Mouse (Mus musculus) hindbrain, embryonic 16.5 days (tissue): ENCODE measurements around the gene Det1. TPM values are rescaled to one million over a fixed set of nuclear protein-coding genes. Genes with fewer than 3 reads are reported as not detected.

Experiments
- ATAC-seq: fragments of 200-750 bp; cut with Nextera tagmentation; 2 replicates; pipeline ENCODE4 v1.8.0; 2017; ENCODE audit warnings: moderate TSS enrichment, moderate library complexity
- H3K27ac ChIP-seq: fragments of 300-500 bp; sonication (generic); 2 replicates; pipeline ENCODE4 v1.5.1; 2014; ENCODE audit warnings: low read depth, mild to moderate bottlenecking, control low read depth, low read length, moderate library complexity
- H3K27me3 ChIP-seq: fragments of 300-500 bp; sonication (generic); replicated peaks from 2 replicates; pipeline ENCODE4 v1.6.1; 2014; ENCODE audit warnings: low read length; ENCODE audit not compliant: control insufficient read depth, insufficient read depth
- H3K36me3 ChIP-seq: fragments of 300-500 bp; sonication (generic); 2 replicates; pipeline ENCODE4 v1.6.1; 2014; ENCODE audit warnings: mild to moderate bottlenecking, low read length, moderate library complexity, mixed read lengths; ENCODE audit not compliant: control insufficient read depth, insufficient read depth
- H3K4me1 ChIP-seq: fragments of 300-500 bp; sonication (generic); 2 replicates; pipeline ENCODE4 v1.6.1; 2014; ENCODE audit warnings: low read depth, low read length; ENCODE audit not compliant: control insufficient read depth, insufficient read depth
- H3K4me2 ChIP-seq: fragments of 300-500 bp; sonication (generic); 2 replicates; pipeline ENCODE4 v1.6.1; 2014; ENCODE audit warnings: mild to moderate bottlenecking, low read length, control low read depth, moderate library complexity
- H3K4me3 ChIP-seq: fragments of 300-500 bp; sonication (generic); 2 replicates; pipeline ENCODE4 v1.5.1; 2014; ENCODE audit warnings: mild to moderate bottlenecking, low read length, control low read depth, moderate library complexity
- H3K9ac ChIP-seq: fragments of 300-500 bp; sonication (generic); 2 replicates; pipeline ENCODE4 v1.6.1; 2014; ENCODE audit warnings: low read depth, mild to moderate bottlenecking, control low read depth, low read length, moderate library complexity
- H3K9me3 ChIP-seq: fragments of 300-500 bp; sonication (generic); 2 replicates; pipeline ENCODE4 v1.6.1; 2014; ENCODE audit warnings: mild to moderate bottlenecking, low read length, moderate library complexity; ENCODE audit not compliant: control insufficient read depth
- WGBS: fragments of 180-500 bp; shearing (Covaris S2); extraction: QIAGEN DNeasy Blood & Tissue Kit; methylation state at CpG from one replicate; pipeline ENCODE4 v1.1.7; 2014; 5-methylcytosine and 5-hydroxymethylcytosine counted together
- polyA plus RNA-seq: library from polyadenylated mRNA; unstranded; fragments of >200 nt; fragmentation: Nextera tagmentation; extraction: Ambion mirVana; gene quantifications from 2 replicates; pipeline ENCODE4 v1.2.1, GENCODE M21; 2015

Det1 gene
- polyA plus RNA-seq, 1 experiment from 2014 or later, result 9.9 TPM

DNA sequence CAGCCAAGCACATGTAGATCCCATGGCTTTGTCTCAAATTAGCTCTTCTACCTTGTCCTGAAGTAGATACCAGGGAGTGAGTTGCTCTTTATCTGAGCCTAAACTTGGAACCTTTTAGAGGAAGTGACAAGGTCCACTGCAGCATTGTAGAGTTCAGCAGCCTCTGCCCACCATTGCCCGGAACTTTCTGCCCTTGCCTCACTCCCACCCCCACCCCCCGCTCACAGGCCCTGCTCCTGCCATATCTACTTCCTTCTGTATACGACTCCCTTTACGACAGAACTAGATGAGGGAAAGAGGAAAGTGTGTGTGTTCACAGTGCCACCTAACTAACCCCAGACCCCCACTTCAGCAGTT lies 17.4 kb upstream of the Det1 start:
- H3K4me2 ChIP-seq, result no peak overlapping the region
- no peak overlapping the region for H3K9ac ChIP-seq
- H3K4me1 ChIP-seq, result no peaks in the 10 kb centered on the region
- ATAC-seq, result no peak
- H3K27ac ChIP-seq, result no peak overlapping the region
- no peak overlapping the region for H3K4me3 ChIP-seq
- no peaks in the 10 kb centered on the region for H3K9me3 ChIP-seq
- H3K36me3 ChIP-seq, result no peaks in the 10 kb centered on the region
- 89% methylated on average over 4 of the region's 4 CpGs for WGBS
- no peaks in the 10 kb centered on the region for H3K27me3 ChIP-seq

DNA sequence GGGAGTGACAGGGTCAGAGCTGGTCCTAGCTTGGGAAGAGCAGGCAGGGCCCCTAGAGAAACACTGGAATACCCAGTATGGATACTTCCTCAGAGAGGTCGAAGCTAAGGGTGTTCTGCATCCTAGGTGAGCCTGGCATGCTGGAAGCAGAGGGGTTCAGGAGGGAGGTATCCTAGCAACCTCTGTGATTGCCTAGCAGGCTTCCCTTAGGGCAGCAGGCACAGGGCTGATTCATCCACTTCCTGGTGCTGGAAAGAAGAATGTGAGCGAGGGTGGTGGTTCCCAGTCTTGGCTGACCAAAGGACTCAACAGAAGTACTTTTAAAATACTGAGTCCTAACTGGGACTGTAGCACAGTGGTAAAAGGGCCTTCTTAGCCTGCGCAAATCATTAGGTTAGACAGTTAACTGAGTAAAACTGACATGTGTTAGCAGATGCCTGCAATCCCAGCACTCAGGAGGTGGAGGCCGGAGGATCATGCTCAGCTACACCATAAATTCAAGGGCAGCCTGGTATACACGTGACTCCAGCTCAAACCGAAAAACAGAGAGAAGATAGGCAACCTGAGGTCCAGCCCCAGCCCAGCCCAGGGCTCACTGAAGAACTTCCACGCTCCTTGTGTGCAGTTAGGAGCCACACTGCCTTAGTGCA lies 16.9 kb upstream of the Det1 start:
- Histone ChIP-seq H3K27ac (no peak overlapping the region), H3K4me2 (no peak overlapping the region), H3K36me3 (no peaks in the 10 kb centered on the region), H3K9ac (no peak overlapping the region), H3K4me3 (no peak overlapping the region), H3K9me3 (no peaks in the 10 kb centered on the region), H3K4me1 (no peaks in the 10 kb centered on the region), H3K27me3 (no peaks in the 10 kb centered on the region)
- ATAC-seq, result no peak
- WGBS, result 79% methylated on average over 7 of the region's 7 CpGs

DNA sequence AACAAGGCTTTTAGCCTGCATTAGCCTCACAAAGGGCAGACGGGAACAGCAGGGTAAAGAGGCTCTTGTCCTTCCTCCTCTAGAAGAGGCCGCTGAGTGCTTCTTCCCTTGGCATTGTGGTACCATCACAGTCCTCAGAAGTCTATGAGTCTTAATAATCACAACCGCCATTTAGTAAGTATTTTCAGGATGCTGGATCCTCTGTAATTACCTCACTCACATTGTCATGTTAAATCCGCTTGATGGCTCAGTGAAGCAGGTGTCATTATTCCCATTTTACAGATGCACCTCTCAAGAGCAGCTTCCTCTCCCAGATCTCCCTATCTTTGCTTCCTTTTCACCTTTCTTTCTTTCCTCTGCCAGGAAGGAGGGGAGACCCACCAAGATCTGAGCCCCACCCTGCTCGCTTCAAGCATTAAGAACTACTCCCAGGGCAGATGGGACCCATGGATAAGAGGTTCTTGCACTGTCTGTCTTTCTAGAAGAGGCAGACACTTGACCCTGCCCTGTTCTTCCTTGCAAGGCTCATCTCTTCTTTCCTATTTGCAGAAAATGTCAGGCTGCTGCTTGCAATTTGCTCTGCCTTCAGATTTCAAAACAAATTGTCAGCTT lies 8.1 kb upstream of the Det1 start:
- H3K4me1 ChIP-seq, result no peaks in the 10 kb centered on the region
- WGBS, result 66% methylated on average over 5 of the region's 5 CpGs
- no peak overlapping the region for H3K27ac ChIP-seq
- H3K36me3 ChIP-seq, result no peaks in the 10 kb centered on the region
- H3K9ac ChIP-seq, result no peak overlapping the region
- no peak overlapping the region for H3K4me3 ChIP-seq
- ATAC-seq, result no peak
- no peaks in the 10 kb centered on the region for H3K9me3 ChIP-seq
- H3K27me3 ChIP-seq, result no peaks in the 10 kb centered on the region
- no peak overlapping the region for H3K4me2 ChIP-seq

DNA sequence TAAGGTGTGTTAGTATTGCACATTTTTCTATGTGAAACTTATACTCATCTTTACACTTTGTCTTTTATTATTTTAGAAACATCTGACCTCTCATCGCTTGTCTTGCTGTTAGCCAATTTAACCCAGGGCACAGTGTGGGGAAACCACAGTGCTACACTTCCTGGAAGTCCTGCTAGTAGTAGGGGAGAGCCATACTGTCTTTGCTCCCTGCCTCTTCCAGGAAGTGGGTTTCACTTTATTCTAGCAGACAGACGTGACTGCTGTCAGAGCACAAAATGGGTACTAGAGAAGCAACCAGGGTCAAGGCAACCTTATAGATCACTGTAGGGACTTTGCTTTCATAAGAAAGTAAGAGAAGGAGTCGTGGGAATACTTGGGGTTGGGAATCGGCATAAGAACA lies 7.0 kb upstream of the Det1 start:
- no peaks in the 10 kb centered on the region for H3K36me3 ChIP-seq
- H3K9me3 ChIP-seq, result no peaks in the 10 kb centered on the region
- ATAC-seq, result no peak
- H3K4me3 ChIP-seq, result no peak overlapping the region
- H3K27ac ChIP-seq, result no peak overlapping the region
- H3K27me3 ChIP-seq, result no peaks in the 10 kb centered on the region
- H3K9ac ChIP-seq, result no peak overlapping the region
- H3K4me2 ChIP-seq, result no peak overlapping the region
- WGBS, result 72% methylated on average over 4 of the region's 4 CpGs
- no peaks in the 10 kb centered on the region for H3K4me1 ChIP-seq

DNA sequence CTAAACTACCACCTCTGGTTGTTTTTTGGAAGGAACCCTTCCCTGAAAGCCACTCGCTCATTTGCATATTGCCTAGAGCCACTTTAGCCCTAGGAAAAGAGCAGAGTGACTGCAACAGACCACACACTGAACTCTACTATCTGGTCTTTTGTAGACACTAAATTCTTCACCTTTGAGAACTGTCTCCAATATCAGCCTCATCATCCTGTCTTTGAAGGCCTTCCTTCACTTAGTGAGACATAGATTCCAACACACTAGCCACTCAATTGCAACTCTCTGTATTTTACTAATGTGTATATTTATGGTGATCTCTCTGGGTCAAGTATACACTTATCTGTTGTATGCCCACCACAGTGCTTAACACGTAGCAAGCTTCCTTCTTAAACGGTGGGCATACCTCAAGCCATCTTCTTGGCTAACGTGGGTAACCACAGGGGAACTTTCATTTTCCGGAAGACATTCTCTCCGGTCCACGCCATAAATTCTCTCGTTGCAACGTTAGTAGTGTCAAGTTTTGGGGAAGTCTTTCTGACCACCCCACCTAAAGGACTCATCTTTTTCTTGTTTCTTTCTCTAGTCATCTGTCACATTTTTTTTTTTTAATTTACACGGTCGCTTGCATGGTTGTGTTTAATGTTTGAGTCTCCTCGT lies 872 bp downstream of the Det1 start:
- H3K27ac ChIP-seq, result peak overlapping the region; percentile 86
- H3K36me3 ChIP-seq, result peaks cover 13% of the 10 kb centered on the region
- 32% methylated on average over 12 of the region's 12 CpGs for WGBS
- no peaks in the 10 kb centered on the region for H3K27me3 ChIP-seq
- H3K4me2 ChIP-seq, result peak overlapping the region; percentile 54
- no peaks in the 10 kb centered on the region for H3K9me3 ChIP-seq
- peaks cover 8% of the 10 kb centered on the region for H3K4me1 ChIP-seq
- ATAC-seq, result no peak
- H3K4me3 ChIP-seq, result peak overlapping the region; percentile 88
- peak overlapping the region; percentile 96 for H3K9ac ChIP-seq

DNA sequence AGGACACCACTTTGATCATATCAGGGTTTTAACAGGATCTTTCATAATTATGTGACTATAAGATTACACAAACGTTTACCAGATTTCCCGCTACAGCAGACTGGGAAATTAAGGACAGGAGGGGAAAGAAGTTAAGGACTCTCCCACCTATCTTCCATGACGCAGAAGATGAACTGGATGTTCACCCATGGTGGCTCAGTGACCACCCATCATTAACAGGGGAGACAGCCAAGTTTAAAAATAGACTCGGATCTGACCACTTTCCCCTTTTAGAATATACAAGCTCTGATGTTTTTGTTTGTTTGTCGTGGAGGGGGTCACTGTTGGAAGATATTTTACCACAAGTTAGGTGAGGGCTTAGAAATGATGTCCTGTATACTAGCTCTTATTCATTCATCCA lies 5.5 kb downstream of the Det1 start:
- 85% methylated on average over 5 of the region's 5 CpGs for WGBS
- H3K27ac ChIP-seq, result no peak overlapping the region
- no peak overlapping the region for H3K4me2 ChIP-seq
- H3K27me3 ChIP-seq, result no peaks in the 10 kb centered on the region
- H3K4me1 ChIP-seq, result peaks cover 8% of the 10 kb centered on the region
- H3K9me3 ChIP-seq, result no peaks in the 10 kb centered on the region
- H3K4me3 ChIP-seq, result no peak overlapping the region
- no peak for ATAC-seq
- peaks cover 25% of the 10 kb centered on the region for H3K36me3 ChIP-seq
- H3K9ac ChIP-seq, result no peak overlapping the region

DNA sequence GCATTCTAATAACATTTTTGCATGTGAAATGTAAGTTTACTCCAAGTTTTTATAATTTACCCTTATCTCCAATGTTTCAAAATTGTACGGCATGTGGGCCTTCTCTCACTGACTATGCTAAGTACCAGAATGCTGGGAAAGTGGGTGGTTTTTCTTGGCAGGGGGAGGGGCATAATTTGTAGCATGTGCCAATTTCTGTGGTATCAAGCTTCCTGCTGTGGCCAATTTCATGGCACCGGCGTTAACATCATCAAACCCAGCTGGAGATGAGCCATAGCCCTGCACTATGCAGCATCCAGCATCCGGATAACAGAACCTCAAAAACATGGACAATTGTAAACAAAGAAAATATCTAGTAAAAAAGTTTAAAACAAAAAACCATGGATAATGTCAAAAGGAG lies 9.8 kb downstream of the Det1 start:
- WGBS, result 52% methylated on average over 4 of the region's 4 CpGs
- Histone ChIP-seq H3K27me3 (no peaks in the 10 kb centered on the region), H3K4me2 (no peak overlapping the region), H3K4me3 (no peak overlapping the region), H3K9me3 (no peaks in the 10 kb centered on the region), H3K36me3 (peaks cover 14% of the 10 kb centered on the region), H3K9ac (no peak overlapping the region), H3K4me1 (no peaks in the 10 kb centered on the region), H3K27ac (no peak overlapping the region)
- no peak for ATAC-seq

DNA sequence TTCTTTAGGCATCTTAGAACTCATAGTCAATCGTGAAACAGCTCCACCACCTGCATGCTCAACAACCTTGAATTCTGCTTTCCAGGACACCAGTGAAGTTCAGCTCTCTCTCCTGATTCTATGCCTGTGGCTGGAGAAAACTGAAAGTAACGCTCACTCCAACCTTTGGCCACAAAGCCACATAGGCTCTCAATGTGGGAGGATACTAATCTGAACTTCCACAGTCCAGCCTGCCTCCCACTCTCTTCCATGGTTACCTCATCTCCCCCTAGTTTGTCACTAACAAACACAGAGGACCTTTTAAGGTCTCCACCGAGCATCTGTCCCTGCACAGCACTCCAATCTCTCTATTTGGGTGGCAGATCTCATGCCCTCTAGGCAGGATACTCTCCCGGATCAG lies 11.4 kb downstream of the Det1 start:
- no peaks in the 10 kb centered on the region for H3K9me3 ChIP-seq
- H3K27me3 ChIP-seq, result no peaks in the 10 kb centered on the region
- no peak for ATAC-seq
- peaks cover 14% of the 10 kb centered on the region for H3K36me3 ChIP-seq
- WGBS, result 86% methylated on average over 4 of the region's 4 CpGs
- H3K27ac ChIP-seq, result no peak overlapping the region
- no peak overlapping the region for H3K4me3 ChIP-seq
- no peak overlapping the region for H3K4me2 ChIP-seq
- H3K9ac ChIP-seq, result no peak overlapping the region
- H3K4me1 ChIP-seq, result no peaks in the 10 kb centered on the region

DNA sequence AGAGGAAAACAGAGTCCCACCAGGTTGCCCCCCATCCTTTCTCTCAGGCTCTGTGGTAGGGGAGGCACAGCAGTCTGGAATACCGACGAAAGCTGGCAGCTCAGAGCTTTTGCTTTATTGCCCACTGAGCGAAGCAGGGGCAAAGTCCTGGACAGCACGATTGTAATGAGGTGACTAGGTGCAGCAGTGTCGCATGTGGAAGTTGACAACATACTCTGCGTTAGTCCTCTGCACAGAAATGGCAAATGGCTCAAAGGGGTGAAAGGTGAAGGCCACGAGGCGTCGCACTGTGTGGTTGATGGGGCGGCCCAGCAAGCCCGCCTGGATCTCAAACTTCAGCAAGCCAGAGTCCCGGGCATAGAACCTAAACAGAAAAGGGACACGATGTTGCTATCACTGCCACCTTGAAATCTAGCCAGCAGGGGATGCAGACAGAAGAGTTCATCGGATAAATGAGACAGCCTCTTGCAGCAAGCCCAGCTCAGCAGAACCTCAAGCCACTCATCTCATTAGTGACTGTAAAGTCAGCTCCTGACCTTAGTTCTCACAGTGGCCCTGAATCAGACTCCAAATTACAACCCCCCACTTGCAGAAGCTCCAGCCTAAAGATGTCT lies 19.2 kb downstream of the Det1 start:
- no peak overlapping the region for H3K4me2 ChIP-seq
- ATAC-seq, result no peak
- no peaks in the 10 kb centered on the region for H3K36me3 ChIP-seq
- no peak overlapping the region for H3K9ac ChIP-seq
- H3K27ac ChIP-seq, result no peak overlapping the region; the same call in 1 of the 2 replicates
- 77% methylated on average over 14 of the region's 14 CpGs for WGBS
- no peaks in the 10 kb centered on the region for H3K9me3 ChIP-seq
- no peaks in the 10 kb centered on the region for H3K27me3 ChIP-seq
- peaks cover 10% of the 10 kb centered on the region for H3K4me1 ChIP-seq
- no peak overlapping the region for H3K4me3 ChIP-seq
